Mouse (Mus musculus): ENCODE results near the gene Ppm1h. TPM values are rescaled to one million over a fixed set of nuclear protein-coding genes. Genes with fewer than 3 reads are reported as not detected.

Ppm1h gene
- total and polyA plus RNA-seq, 3 experiments, result 1.2 to 1.3 (median 1.3) TPM

DNA sequence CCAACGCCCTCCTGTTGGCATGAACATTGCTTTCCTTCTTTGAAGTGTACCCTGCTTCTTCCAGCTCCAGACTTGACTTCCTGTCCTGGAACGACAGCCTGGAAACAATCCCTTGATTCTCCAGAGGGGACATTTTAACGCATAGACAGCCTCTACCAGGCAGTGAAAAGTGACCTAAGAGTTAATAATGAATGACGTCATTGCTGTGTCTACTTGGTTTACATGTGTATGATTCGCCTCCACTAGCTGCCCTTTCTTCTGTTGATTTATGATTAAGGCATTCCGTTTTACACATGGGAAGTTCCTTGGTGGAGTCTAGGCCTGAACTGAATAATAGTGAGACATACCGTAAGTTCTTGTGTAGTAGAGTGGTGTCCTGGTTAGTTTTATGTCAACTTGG is 287.9 kb downstream of the Ppm1h start:
- Histone ChIP-seq H3K4me3 (replicated peaks in 1 of 3; ENCODE audit: low read depth in 2 of 3, low read length in 2 of 3, poor library complexity in 1 of 3) (no peak overlapping the region), H3K4me1 (ENCODE audit: control insufficient read depth in 1 of 2, insufficient read depth in 2 of 2) (no peaks in the 10 kb centered on the region), H3K79me2 (replicated peaks; ENCODE audit: control insufficient read depth, extremely low read depth, insufficient read depth, poor library complexity, severe bottlenecking) (no peaks in the 10 kb centered on the region), H3K9me3 (replicated peaks; ENCODE audit: low read length) (no peaks in the 10 kb centered on the region), H3K27ac (ENCODE audit: insufficient read depth, low read depth) (no peak overlapping the region), H3K27me3 (replicated peaks) (no peaks in the 10 kb centered on the region), H3K36me3 (replicated peaks in 1 of 2; ENCODE audit: control insufficient read depth in 1 of 2, insufficient read depth in 1 of 2, low read length in 1 of 2) (no peaks in the 10 kb centered on the region), H3K9ac (ENCODE audit: insufficient read depth, low read depth) (no peak overlapping the region), H3K4me2 (ENCODE audit: insufficient read depth, low read depth, poor library complexity, severe bottlenecking) (no peak overlapping the region)
- in situ Hi-C loops (cut with MboI; ENCODE audit: low pct_ligation_motif_present, low pct_unique_long_range_greater_than_20kb, low sequenced_read_pairs) (no loop called here), dilution Hi-C loops (cut with MboI; ENCODE audit: extremely low pct_ligation_motif_present, extremely low pct_unique_long_range_greater_than_20kb, low sequenced_read_pairs) (no loop called here)
- no peak for TF ChIP-seq GABPA (IDR thresholded peaks at IDR 0.05; ENCODE audit: insufficient replicate concordance, low read depth, low read length)
- DNase-seq (ENCODE audit: extremely low read depth), result no peak

DNA sequence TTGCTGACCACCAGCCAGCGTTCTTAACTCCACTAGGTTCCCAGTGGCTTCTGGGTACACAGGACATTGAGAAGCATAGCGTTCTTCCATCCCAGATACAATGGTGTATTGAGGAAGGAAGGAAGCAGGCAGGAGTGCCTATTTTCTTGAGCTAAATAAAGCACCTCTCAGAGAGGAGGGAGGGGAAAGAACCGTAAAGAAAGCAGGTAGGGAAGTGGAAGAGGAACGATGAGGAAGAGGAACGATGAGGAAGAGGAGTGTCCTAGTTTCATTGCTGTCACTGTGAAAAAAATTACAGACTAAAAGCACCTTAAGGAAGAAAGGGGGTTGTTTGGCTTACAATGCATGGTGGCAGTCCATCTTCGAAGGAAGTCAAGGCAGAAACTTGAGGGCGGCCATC is 291.6 kb downstream of the Ppm1h start:
- no peak overlapping the region for H3K9ac ChIP-seq (ENCODE audit: insufficient read depth, low read depth)
- H3K4me2 ChIP-seq (ENCODE audit: insufficient read depth, low read depth, poor library complexity, severe bottlenecking), result no peak overlapping the region
- dilution Hi-C loops (cut with MboI; ENCODE audit: extremely low pct_ligation_motif_present, extremely low pct_unique_long_range_greater_than_20kb, low sequenced_read_pairs) (no loop called here), in situ Hi-C loops (cut with MboI; ENCODE audit: low pct_ligation_motif_present, low pct_unique_long_range_greater_than_20kb, low sequenced_read_pairs) (no loop called here)
- no peaks in the 10 kb centered on the region for H3K36me3 ChIP-seq (replicated peaks in 1 of 2; ENCODE audit: control insufficient read depth in 1 of 2, insufficient read depth in 1 of 2, low read length in 1 of 2)
- H3K79me2 ChIP-seq (replicated peaks; ENCODE audit: control insufficient read depth, extremely low read depth, insufficient read depth, poor library complexity, severe bottlenecking), result no peaks in the 10 kb centered on the region
- no peaks in the 10 kb centered on the region for H3K9me3 ChIP-seq (replicated peaks; ENCODE audit: low read length)
- H3K27me3 ChIP-seq (replicated peaks), result no peaks in the 10 kb centered on the region
- H3K27ac ChIP-seq (ENCODE audit: insufficient read depth, low read depth), result no peak overlapping the region
- no peak for TF ChIP-seq MYC (IDR thresholded peaks at IDR 0.05; ENCODE audit: low read depth, low read length)
- no peak overlapping the region for H3K4me3 ChIP-seq (replicated peaks in 1 of 3; ENCODE audit: low read depth in 2 of 3, low read length in 2 of 3, poor library complexity in 1 of 3)
- no peak for DNase-seq (ENCODE audit: extremely low read depth)
- H3K4me1 ChIP-seq (ENCODE audit: control insufficient read depth in 1 of 2, insufficient read depth in 2 of 2), result 0 out of 4 replicates have a peak, but pooled peaks cover 0 to 3% of the 10 kb centered on the region in 2 experiments

DNA sequence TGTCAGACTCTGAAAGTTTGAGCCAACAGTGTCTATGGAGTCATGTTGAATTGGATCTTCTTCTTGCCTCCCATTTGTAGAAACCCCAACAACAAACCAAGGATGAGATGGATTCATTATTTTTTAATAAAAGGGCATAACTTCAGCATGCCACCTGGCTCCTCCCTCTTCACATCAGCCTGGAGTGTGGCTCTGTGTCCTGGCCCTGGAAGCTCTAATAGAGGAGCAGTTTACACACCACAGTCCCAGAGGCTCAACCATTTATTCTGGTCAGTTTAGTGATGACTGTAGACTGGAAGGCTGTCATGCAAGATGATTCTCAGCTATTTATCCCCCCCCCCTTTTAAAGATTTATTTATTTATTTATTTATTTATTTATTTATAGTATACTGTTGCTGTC is 294.7 kb downstream of the Ppm1h start:
- dilution Hi-C loops (cut with MboI; ENCODE audit: extremely low pct_ligation_motif_present, extremely low pct_unique_long_range_greater_than_20kb, low sequenced_read_pairs) (no loop called here), in situ Hi-C loops (cut with MboI; ENCODE audit: low pct_ligation_motif_present, low pct_unique_long_range_greater_than_20kb, low sequenced_read_pairs) (no loop called here)
- 0 out of 4 replicates have a peak, but pooled peaks cover 0 to 3% of the 10 kb centered on the region in 2 experiments for H3K4me1 ChIP-seq (ENCODE audit: control insufficient read depth in 1 of 2, insufficient read depth in 2 of 2)
- H3K27ac ChIP-seq (ENCODE audit: insufficient read depth, low read depth), result no peak overlapping the region
- H3K27me3 ChIP-seq (replicated peaks), result no peaks in the 10 kb centered on the region
- H3K4me3 ChIP-seq (replicated peaks in 1 of 3; ENCODE audit: low read depth in 2 of 3, low read length in 2 of 3, poor library complexity in 1 of 3), result no peak overlapping the region
- TF ChIP-seq MAFK (IDR thresholded peaks at IDR 0.05; ENCODE audit: insufficient replicate concordance, low read length), result no peak
- TF ChIP-seq NELFE (IDR thresholded peaks at IDR 0.05; ENCODE audit: low read depth, low read length), result no peak
- TF ChIP-seq EP300 (IDR thresholded peaks at IDR 0.05; ENCODE audit: low read length), result no peak
- TF ChIP-seq BHLHE40 (IDR thresholded peaks at IDR 0.05; ENCODE audit: low read depth, low read length), result no peak
- no peak for TF ChIP-seq CHD2 (IDR thresholded peaks at IDR 0.05; ENCODE audit: low read length)
- TF ChIP-seq JUN (IDR thresholded peaks at IDR 0.05; ENCODE audit: insufficient read depth, low read depth, low read length), result no peak
- TF ChIP-seq CHD1 (IDR thresholded peaks at IDR 0.05; ENCODE audit: low read depth, low read length), result no peak
- TF ChIP-seq POLR2AphosphoS2 (IDR thresholded peaks at IDR 0.05; ENCODE audit: low read depth, low read length), result no peak
- no peak for TF ChIP-seq TCF12 (IDR thresholded peaks at IDR 0.05; ENCODE audit: low read depth, low read length)
- H3K36me3 ChIP-seq (replicated peaks in 1 of 2; ENCODE audit: control insufficient read depth in 1 of 2, insufficient read depth in 1 of 2, low read length in 1 of 2), result no peaks in the 10 kb centered on the region
- H3K4me2 ChIP-seq (ENCODE audit: insufficient read depth, low read depth, poor library complexity, severe bottlenecking), result no peak overlapping the region
- no peaks in the 10 kb centered on the region for H3K79me2 ChIP-seq (replicated peaks; ENCODE audit: control insufficient read depth, extremely low read depth, insufficient read depth, poor library complexity, severe bottlenecking)
- no peak for DNase-seq (ENCODE audit: extremely low read depth)
- no peak overlapping the region for H3K9ac ChIP-seq (ENCODE audit: insufficient read depth, low read depth)
- H3K9me3 ChIP-seq (replicated peaks; ENCODE audit: low read length), result no peaks in the 10 kb centered on the region
